Mouse (Mus musculus) mature B cell (primary cell): Measurements from ENCODE around the gene Nap1l1.
"Not testable (repeated sequence)": the region's sequence is repeated elsewhere in the genome, so short reads cannot be mapped to it uniquely, and the experiment has no call there.

Experiments
- in situ Hi-C: fragments of 300-500 bp; cut with MboI; formaldehyde crosslinking; loops from 2 replicates; pipeline ENCODE4 v1.14.3; 2019

Nap1l1 gene

DNA sequence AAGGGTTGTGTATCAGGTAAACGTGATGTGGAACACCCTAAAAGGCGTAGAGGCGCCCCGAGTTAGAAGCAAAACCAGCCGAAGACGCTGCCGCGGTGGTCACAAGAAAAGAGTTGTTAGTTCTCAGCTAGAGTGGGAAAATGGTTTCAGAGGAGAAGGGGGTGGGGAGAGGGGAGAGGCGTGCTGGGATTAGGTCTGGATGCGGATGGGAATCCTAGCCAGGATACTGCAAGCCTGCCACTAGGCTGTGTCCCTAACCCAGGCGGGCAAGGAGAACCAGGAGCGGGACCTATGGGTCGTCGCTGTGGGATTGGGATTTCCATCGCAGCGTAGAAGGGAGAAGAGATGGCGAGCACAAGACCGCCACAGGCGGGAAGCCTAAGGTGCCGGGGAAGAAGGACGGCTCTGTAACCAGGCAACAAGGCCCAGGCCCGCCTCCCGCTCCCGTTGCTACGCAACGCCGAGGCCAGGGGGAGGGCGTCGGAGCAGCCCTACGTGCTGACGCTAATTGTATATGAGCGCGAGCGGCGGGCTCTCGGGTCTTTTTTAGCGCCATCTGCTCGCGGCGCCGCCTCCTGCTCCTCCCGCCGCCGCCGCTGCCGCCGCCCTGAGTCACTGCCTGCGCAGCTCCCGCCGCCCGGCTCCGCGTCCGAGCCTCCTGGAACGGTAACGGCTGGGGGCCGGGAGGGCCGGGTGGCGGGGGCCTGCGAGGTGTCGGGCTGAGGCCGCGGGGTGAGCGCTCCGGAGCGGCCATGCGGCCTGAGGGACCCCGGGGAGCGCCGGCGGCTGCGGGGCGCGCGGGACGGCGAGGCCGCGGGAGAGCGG lies at the start of gene Nap1l1:
TSS of gene Nap1l1 (plus strand) at position 538 of the 825 bp plus-strand sequence.
- in situ Hi-C loops: no loop called here

DNA sequence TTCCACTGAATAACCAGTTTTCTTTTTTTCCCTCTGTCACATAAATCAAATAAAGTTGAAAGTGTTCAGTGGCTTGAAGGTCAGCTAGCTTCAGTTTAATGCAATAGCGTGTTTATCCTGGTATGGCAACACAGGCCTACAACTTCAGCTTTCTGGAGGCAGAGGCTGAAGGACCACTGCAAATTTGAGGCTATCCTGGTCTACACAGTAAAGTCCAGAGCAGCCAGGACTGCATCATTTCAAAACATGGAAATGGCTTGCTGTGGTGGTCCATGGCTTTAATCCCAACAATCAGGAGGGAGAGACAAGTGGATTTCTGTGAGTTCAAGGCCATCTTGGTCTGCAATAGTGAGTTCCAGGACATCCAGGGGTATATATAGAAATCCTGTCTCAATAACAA lies 46.5 kb upstream of the Nap1l1 start:
- in situ Hi-C loops: no loop called here

DNA sequence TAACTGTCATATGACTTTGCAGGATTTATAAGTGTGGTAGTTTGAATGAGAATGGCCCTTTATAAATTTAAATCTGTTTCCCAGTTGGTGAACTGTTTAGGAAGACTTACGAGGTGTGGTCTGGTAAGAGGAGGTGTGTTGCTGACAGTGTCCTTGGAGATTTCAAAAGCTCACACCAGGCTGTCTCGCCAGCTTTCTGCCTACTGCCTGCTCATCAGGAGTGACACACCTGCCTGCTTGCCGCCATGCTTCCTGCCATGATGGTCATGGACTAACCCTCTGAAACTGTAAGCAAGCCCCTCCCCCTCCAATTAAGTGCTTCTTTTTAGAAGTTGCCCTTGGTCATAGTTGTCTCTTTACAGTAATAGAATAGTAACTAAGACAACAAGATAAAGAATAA lies 39.5 kb upstream of the Nap1l1 start:
- in situ Hi-C loops: no loop called here

DNA sequence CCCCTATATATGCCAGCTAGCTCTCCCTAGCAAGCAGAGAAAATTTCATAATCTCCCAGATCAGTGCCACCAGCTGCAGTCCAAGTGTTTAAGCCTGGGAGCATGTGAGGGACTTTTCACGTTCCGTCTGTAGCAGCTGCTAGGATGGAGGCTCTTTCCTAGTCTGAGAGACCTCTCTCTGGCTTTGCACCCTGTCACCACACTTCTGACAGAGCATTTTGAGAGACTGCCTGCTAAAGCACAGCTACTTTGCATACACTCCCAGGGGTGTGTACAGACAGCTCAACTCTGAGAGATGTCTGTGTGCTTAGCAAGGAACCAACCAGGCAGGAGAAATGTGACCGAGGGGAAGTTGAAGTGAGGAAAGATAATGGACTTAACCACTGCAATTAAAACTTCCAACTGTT lies 32.0 kb upstream of the Nap1l1 start:
- in situ Hi-C loops: no loop called here

DNA sequence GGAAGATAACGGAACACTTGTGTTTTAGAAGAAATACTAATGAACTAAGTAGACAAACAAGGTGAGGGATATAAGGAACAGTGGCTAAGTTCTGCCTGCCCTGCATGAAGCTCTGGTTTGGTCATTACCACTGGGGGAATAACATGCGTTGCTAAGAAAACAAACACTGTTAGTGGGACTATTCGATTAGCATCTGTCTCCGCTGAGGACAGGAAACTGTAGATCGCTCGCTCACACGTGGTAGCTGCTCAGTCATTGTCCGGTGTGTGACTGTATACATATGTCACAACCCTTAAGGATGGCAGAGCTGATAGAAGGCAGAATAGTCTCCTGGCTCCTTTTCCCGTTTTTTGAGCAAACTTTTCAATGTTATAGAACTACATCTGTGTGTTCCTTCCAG lies 28.8 kb upstream of the Nap1l1 start:
- in situ Hi-C loops: no loop called here

DNA sequence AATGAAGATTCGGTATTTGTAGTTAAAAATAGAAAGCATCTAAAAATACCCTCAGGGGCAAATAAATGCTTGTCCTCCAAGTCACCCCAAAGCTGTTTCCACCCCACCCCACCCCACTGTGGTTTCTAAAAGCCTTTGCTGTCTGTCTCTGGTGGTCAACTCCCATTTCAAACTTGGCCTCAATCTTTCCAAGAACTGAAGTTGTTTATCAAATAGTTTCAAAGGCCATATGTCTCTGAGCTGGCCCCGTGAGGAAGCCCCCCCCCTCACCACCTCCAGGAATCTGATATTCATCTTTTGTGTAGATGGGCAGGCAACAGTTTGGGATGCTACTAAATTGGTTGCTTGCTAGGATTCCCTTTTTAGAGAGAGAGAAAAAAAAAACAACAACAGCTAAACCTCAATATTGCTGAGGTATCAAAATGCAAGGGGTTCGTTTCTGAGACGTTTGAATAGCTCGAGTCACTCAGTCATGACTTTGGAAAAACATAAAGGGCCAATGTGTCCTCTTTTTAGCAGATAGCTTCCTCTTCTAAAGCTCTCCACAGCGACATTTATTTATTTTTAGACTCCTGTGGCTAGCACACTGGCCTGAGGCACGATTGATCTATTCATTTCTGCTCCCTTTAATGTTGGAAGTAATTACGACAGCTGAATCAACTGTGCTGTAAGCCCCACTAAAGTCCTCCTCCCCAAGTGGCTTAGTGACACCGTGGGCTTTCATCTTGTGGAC lies 26.9 kb upstream of the Nap1l1 start:
- in situ Hi-C loops: no loop called here

DNA sequence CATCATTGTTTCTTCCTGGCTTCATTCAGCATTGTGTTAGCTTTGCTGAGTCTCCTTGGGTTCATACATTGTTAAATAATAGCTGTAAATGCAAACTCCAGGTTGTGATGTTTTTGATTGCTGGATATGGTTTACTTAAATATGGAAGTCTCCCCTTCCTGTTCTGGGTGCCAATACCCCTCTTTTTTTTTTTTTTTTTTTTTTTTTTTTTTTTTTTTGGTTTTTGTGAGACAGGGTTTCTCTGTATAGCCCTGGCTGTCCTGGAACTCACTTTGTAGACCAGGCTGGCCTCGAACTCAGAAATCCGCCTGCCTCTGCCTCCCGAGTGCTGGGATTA lies 26.4 kb upstream of the Nap1l1 start:
- in situ Hi-C loops: not testable (repeated sequence)

DNA sequence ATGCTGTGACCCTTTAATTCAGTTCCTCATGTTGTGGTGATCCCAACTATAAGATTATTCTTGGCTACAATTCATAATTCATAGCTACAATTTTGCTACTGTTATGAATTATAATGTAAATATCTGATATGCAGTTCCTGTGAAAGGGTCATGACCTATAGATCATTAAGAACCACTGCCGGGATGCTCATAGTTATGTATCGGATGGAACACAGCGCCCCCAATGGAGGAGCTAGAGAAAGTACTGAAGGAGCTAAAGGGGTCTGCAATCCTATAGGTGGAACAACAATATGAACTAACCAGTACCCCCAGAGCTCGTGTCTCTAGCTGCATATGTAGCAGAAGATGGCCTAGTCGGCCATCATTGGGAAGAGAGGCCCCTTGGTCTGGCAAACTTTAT lies 23.4 kb upstream of the Nap1l1 start:
- in situ Hi-C loops: not testable (repeated sequence)

DNA sequence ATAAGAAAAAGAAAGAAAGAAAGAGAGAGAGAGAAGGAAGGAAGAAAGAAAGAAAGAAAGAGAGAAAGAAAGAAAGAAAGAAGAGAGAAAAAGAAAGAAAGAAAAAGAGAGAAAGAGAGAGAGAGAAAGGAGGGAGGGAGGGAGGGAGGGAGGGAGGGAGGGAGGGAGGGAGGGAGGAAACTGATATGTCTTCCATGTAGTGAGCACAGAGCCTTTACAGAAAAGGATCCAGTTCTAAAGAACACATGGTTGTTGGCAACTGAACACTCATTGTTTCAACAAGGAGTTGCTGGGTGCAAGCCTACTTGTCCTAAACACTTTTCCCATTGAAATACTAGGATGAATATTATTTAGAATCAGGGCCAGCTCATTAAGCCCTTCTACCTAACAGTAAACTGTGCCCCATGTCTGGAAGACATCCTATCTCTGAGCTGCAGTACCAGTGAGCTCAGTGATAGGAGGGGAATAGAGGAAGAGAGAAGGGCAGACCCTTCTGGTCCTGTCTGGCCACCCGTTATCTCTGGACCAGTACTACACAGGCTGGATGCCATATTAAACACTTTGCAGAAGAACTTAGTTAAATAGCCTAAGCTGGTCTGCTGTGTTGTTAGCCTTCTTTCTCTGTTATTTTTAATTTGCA lies 21.2 kb upstream of the Nap1l1 start:
- in situ Hi-C loops: no loop called here

DNA sequence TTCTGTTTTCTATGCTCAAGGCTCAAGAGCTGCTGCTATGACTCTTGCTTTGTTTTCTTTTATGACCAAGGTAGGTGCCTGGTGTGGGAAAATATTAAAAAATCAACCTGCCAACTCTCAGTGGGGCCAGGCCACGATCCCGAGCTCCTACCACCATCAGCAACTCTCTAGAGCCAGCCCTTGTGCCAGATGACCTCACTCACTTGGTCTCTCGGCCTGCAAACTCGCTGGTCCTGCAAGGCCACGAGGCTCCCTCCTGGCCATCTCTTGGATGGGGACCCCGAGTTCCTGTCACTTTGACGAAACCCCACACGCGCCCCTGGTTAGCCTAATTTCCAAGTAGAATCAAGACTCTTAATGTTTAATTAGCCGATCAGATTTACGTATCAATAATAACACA lies 20.6 kb upstream of the Nap1l1 start:
- in situ Hi-C loops: no loop called here

DNA sequence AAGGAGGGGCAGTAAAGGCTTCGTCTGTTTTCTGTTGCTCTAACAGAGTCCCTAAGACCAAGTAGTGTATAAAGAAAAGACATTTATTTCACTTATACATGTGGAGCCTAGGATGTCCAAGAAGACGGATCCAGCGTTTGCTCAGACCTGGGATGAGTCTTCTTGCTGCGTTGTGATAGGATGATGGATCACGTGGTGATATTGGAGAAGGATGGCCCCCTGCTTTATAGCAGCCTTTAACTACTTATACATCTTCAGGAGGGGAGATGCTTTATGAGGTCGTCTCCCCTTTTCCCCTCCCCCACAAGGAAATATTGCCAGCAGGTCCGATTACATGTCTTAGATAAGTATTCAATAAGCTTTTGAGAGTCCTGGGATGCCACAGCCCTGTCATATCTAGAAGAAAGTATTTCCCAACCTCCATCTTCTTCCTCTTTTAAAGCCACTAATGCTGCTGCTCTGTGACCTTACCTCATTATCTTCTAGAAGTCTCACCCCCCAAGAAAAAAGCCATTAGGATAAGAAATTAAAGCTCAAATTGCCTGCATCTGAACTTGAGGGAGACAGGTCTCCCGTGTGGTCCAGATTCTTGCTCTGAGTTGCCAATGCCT lies 18.2 kb upstream of the Nap1l1 start:
- in situ Hi-C loops: no loop called here

DNA sequence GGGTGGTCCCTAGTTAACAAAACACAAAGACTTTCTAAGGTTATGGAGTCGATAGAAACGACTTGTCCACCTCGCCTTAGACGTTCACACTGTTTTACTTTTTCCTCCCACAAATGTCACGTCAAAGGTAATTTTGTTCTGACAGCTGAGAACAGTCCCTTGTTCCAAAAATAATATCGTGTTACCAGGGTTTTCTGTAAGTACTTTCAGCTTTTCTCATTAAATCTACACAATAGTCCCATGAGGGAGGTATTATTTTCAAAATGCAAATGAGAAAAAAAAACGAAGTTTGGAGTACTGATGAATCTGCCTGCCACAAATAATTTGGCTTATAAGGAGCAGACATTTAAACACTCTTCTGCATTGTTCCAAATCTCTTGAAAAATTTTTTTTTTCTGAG lies 14.9 kb upstream of the Nap1l1 start:
- in situ Hi-C loops: no loop called here

DNA sequence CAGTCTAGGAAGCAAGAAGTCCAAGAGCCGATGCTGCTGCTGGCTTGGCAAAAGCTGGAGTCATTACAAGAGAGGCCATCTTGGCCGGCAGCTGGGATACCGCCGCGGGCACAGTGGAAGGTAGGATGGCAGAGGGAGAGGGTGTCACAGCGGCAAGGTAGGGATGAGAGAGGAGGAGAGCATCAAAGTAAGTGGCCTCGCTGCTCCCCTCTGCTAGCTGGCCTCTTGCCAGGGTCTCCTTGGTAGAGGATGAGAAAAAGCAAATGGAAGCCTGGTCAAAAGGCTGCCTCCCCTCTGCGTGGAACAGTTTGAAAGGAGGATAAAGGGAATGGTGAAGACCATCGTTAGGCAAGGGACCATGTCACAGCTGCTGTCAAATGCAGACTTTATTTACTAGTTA lies 14.0 kb upstream of the Nap1l1 start:
- in situ Hi-C loops: no loop called here

DNA sequence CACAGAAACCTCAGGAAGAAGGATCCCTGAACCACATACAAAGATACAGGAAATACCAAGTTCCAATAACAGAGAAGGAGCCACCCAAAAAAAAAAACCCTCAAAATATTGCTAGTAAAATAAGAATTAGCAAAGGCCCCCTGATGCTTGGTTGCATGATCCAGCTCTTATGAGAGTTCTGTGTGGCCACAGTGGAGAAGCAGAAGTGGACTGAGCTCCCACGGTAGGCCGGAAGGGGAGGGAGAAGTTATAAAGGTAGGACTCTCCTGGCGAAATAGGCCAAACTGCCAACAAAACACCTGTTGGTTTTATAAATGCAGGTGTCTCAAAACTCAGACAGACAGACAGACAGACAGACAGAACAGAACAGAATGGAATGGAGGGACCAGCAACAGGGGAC lies 13.1 kb upstream of the Nap1l1 start:
- in situ Hi-C loops: no loop called here

DNA sequence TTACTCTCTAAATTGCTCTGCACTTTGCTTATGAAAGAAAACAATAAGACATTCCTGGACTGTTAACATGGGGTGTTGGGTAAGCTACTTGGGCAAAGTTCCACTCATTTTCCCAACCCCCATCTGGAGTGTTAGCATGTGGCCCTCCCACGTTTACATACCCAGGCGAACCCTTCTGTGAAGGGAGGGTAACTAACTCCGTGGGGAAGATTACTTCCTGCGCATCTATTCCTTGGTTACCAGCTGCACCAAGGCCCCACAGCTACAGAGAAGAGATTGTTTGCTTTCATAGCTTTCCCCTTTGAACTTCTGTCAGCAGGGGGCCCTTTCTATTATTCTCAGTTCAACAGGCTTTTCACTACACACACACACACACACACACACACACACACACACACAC lies 12.6 kb upstream of the Nap1l1 start:
- in situ Hi-C loops: no loop called here

DNA sequence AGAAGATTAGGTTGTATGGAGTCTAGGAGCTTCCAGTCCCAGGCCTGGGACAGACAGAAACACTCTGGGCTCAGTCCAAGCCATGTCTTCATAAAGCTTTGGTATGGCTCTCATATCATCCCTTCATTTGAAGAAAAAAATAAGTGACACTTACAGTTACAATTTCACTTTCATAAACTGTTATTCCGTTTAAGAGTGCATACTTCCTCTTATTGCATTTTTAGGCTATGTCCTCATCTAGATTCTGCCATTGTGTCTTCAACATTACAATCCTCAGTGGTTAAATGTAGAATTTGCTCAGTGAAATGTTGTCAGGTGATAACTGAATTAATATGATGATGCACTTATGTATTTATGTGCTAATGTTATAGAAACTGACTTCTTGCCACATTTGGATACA lies 8.2 kb upstream of the Nap1l1 start:
- in situ Hi-C loops: no loop called here

DNA sequence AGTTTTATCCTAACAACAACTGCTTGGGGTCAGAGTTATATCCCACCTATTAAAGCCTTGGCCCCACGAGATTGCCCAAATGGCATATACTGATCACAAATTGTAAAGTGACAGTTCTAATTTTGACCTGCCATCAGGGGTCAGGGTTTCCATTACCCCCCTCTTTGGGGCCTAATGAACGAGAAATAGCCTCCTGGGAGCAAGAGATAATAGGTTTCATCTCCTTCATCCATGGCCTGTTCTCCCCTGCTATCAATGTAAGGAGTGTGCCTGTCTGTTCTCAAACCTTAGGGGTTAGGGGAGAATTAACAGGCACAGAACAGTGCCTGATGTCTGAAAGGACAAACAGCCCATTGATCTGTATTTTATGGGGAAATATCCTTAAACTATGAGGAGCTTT lies 7.6 kb upstream of the Nap1l1 start:
- in situ Hi-C loops: no loop called here

DNA sequence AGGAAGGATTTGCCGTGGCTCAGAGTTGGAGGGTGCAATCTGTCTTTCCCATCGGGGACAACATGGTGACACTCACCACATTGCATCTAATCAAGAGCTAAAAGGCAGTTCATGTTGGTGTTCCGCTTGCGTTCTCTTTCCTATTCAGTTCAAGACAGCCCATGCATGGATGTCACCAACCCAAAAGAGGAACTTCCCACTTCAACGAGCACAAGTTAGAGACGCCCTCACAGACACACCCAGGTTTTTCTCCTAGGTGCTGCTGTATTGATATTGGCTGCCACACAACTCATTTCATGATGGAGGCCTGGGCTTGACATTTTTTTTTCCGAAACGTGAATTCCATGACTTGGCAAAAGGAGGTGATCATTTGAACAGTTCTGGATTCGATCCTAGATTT lies 1.9 kb upstream of the Nap1l1 start:
- in situ Hi-C loops: no loop called here

DNA sequence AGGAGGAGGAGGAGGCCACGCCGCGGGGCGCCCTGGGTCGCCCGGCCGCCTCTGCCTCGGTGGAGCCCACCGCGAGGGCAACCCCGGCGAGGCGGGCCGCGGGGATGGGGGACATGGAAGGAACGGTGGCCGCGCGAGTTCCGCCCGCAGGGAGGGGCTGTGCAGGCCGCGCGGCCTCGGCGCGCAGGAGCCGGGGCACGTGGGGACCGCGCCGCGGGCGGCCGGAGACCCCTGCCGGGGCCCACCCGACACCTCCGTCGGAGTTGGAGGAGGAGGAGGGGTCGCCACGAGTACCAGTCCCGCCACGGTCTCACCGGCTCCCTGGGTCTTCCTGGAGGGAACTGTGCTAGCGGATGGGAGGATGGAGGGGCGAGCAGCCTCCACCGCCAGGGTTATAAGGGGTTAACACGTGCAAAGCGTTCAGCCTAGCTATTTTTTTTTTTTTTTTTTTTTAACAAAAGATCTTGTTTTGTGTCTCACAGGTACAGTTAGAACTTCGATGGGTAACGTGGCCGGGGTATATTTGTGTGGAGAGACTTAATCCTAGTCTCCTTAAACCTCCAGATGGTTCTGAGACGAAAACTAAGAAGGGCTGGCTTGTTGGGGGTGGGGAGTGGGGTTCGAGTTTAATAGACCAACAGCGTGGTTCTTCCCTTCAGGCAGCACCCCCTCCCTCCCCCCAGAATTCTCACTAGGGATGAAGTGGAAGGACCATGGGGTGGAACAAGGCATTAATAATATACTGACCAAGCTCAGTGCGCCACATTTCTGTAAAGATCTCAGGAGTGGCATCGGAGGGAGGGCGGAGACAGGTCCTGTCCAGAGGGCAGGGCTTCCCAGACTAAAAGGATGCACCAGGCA lies 718 bp downstream of the Nap1l1 start:
- in situ Hi-C loops: no loop called here

DNA sequence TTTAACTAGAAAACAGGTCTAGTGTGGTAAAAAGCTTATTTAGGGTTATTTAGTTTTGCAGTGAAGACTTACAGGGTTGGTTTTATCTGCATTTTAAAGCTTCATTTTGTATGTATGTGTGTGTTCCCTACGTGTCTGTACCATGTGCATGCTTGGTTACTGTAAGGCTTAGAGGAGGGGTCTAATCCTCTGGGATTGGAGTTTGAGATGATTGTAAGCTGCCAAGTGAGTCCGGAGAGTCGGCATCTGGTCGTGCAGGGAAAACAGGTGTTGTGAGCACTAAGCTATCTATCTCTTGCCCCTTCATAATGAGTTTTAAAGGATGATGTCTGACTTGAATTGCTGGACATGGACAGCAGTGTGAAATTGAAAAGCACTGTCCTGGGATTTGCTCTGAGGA lies 3.3 kb downstream of the Nap1l1 start:
- in situ Hi-C loops: no loop called here

DNA sequence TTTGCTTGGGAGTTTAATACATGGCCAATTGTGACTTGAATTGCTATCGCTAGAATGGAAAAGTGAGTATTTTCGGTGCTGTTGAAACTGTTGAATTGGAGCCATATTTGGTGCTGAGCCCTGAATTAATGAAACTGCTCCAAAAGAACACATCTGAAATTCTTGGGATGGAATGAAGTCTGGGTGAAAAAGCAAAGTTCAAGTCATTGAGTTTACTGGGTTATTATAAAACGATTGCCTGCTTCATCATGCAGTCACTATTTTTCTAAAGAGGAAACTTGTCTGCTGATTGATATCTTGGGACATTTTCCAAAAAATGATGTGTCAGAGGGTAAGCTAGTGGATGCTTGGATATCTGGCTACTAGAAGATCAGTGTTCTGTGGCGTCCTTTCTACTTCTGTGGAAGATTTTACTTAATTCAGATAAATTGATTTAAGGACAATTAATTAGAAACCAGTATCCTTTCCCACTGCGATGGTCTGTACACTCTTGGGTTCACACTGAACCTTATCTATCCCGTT lies 4.0 kb downstream of the Nap1l1 start:
- in situ Hi-C loops: no loop called here

DNA sequence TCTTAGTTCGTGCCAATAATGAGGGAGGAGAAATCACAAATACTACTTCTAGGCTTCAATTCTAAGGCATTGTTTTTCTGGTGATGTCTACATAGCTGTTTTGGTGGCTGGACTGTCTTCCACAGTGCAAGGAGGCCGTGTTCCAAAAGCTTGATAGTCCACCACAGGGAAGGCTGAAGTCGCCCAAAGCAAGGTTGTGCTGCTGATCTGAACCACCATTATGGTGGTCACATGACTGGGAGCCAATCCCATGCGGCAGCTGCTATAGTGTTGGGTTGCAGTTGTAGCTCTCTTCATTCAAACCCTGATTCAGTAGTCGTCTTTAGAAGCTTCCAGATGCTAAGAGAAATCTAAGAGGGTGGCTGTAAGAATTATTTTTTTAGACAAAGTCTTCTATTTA lies 6.6 kb downstream of the Nap1l1 start:
- in situ Hi-C loops: no loop called here
